Mouse (Mus musculus): ENCODE data around the gene Rnf10.
"Not testable (repeated sequence)": the region's sequence is repeated elsewhere in the genome, so short reads cannot be mapped to it uniquely, and the experiment has no call there.

The Rnf10 gene

GRCm38 (mm10) chr5:115272812-115273548 is at the start of gene Rnf10:
Gene Rnf10 (minus strand): TSS chr5:115272898.
- DNase-seq (ENCODE audit: low spot score in 2 of 2) = peak; percentile 96 to 97

DNA sequence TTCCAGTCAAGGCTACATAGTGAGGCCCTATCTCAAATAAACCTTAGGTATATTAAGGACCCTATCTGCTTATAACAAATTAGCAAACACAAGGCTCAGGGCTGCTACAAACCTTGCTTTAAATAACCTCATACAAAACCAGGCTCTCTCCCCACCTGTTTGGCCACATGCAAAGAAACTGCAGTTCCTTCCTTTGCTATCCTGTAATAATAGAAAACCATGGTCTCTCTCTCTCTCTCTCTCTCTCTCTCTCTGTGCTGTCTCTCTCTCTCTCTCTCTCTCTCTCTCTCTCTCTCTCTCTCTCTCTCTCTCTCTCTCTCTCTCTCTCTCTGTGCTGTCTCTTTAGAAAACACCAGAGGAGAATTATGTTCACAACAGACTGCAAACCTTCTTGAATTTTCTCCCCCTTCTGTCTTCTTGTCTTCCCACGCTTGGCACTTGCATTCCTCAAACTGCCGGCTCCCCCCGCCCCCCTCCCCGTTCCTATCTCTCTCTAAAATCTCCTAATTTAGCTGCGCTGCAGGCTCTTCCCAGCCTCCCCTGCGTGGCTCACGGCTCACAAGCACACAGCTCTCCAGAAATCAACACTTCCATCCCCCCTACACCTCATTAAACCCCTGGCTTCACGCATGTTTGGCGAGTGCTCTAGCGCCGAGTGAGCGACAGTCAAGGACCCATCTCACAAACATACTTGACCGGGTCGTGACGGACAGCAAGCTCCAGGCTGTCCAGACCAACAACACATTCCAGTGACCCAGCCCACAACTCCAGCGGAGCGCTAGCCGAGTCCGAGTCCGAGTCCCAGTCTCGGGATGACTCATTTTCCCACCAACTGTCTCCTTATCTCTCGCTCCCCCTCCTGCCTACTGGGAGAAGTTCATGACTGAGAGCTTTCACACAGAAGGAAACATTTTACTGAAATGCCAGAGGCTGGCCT is 46.6 kb upstream of the Rnf10 start:
- no peak for DNase-seq (ENCODE audit: low spot score in 2 of 2)

DNA sequence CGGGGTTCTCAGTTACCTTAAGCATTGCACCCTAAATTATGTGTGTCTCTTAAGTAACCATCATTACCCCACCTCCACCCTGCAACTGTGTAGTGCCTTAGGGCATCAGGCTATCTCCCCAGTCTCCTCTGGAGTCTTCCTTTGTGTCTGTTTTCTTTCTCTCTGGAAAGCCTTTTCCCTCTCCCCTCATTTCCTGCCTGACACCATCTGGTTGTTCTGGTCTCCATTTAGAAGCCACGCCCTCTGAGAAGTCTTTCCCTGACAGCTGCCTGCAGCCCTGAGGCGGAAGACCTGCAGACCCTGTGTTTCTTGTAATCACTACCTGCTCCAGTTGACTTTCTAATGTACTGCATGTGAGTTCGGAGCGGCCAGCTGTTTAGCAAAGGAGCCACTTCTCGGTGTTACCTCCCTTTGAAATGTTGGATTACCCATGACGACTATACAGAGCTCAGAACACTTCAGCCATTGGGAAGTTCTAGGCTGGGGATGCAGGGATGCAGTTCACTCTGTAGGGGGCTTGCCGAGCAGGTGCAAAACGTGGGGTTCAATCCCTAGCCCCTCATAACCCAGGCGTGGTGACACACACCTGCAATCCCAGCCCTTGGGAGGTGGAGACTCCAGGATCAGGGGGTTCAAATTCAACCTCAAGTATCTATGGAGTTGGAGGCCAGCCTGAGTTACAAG is 45.1 kb upstream of the Rnf10 start:
- no peak for DNase-seq (ENCODE audit: low spot score in 2 of 2)

DNA sequence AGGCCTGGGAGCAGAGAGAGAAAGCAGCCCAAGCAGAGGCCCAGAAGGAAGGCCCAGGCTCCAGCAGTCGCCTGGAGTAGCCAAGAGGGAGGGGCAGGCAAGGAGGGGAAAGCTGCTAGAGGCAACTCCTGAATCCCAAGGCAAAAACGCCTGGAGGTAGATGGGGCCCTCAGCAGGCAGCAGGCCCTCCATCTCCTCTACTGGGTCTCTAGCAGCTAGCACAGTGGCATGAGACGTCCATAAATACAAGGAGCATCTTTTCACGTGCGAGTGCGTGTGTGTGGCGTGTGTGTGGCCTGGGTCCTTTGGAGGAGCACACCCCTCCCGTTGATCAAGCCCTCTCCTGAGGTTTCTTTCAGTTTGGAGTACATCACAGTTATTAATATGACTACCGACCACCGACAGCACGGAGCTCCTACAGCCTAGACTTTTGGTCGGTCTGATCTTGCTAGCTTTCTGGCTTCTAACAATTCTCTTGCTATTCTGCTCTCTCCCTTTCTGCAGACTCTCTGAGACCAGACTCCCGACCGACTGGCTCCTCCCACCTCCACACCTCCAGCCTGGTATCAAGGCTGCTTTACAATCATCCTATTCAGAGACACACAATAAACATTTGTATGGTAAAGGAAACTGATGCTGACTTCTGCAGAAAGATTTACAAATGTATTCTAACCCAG is 44.4 kb upstream of the Rnf10 start:
- no peak for DNase-seq (ENCODE audit: low spot score in 2 of 2)

- DNase-seq (ENCODE audit: low spot score in 2 of 2) = peak in 1 of 2 experiments; percentile 11
Measured at GRCm38 (mm10) chr5:115313668-115313943, 40.9 kb upstream of the Rnf10 start.

GRCm38 (mm10) chr5:115312816-115313667 is 40.3 kb upstream of the Rnf10 start:
- DNase-seq (ENCODE audit: low spot score in 2 of 2) = no peak

DNA sequence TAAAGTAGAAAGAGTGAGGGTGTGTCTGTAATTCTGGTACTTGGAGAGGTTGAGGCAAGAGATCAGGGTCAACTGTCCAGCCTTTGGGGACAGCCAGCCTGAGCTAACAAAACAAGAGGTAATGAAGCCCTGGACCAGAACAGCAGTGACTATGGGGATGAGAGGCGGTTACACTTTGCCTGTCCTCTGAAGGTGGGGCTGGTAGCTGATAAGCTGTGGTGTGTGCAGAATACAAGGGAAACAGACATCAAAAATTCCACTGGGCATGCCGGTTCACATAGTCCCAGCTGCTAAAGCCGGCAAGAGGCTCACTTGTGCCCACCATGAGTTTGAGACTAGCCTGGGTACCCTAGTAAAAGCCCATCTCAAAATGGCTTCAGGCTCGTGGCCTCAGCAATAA is 39.7 kb upstream of the Rnf10 start:
- DNase-seq (ENCODE audit: low spot score in 2 of 2) = no peak

DNA sequence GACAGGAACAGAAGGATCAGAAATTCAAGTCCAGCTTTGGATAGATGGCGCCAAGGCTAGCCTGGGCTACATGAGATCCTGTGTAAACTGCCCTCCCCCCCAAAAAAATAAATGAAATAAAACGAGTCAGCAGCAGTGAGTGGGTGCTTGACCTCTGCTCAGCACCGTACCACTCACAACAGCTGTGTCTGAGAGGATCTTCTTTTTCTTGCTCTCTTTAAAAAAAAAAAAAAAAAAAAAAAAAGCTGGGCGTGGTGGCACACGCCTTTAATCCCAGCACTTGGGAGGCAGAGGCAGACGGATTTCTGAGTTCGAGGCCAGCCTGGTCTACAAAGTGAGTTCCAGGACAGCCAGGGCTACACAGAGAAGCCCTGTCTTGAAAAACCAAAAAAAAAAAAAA is 29.5 kb upstream of the Rnf10 start:
- not testable (repeated sequence) for DNase-seq (ENCODE audit: low spot score in 2 of 2)

DNA sequence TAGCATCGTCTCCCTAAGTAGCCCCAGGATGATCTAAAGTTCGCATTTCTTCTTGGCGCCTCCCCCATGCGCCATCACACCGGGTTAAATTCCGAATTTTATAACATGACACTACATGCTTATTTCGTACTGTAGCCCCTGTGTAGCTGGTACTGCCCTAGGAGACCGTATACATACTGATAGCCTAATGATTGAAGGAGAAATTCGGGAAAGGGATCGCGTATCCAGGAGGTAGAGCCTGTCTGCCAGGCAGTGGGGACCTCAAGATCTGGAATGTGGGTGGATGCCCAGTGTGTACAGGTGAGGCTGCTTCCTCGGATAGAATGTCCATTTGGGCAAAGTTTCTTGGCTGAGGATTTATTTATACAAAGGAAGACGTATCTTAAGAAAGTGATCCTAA is 28.9 kb upstream of the Rnf10 start:
- no peak for DNase-seq (ENCODE audit: low spot score in 2 of 2)

DNA sequence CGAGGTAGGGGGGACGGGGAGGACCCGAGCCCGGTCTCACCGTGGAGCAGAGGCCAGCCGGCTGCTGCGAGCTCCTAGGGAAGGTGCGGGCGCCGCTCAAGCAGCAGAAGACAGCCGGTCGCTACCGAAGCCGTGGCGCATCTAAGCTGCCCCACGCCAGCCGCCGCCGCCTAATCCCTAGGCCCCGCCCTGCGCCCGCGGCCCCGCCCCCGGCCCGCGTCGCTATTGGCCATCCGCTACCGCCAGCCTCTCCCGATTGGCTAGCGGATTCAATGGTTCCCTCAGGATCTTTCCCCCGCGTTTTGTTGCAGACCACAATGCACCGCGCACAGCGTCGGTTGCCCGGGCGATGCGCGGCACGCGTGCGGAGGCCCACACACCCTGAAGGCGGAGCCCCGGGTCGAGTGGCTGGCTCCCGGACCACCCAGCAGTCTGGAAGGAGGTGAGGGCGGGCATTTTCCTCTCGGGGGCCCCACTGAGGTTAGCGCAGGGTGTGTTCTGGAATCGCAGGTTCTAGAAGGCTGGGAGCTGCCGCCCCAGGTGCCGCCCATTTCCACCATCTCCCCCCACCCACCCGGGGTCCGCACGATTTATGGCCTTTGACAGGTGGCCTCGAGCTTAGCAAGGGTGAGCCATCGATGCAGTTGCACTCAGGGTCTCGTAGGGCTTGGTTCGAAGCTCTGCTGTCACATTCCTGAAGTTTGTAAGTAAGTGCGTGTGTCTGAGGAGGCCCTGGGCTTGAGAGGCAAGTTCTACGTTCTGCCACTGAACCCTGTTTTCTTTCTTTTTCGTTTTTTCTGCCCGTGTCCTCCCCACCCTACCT is 28.3 kb upstream of the Rnf10 start, which contains the start of gene Dynll1:
Dynll1 (minus strand) TSS at position 208 of the 823 bp plus-strand sequence.
- DNase-seq (ENCODE audit: low spot score in 2 of 2) = peak; percentile 99

DNA sequence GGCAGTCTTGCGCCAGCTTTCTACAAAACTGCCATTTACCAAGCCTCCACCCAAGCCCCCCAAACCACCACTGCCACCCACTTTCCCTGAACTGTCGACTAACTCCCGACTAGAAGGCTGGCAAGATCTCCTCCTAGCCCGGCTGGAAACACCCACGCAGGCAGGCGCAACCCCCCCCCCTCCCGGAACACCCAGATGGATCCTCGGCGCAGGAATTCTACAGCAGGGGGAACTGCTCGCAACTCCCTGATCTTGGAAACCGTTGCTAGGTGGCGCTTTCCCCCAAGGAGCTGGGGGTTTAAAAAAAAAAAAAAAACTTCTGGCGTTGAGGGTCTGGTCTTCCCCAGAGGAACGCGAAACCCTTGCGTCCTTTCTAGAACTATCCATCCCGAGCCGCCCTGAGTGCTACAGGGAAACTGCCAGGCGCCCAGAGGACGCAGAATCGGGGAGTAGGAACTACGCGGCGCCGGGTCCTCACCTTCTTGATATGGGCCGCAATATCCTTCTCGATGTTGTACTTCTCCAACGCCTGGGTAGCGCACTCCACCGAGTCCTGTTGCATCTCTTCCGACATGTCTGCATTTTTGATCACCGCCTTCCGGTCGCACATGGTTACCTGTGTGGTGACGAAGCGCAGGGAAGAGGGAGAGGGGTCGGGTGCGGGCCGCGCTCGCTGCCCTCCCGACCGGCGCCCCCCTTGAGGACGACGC is 27.5 kb upstream of the Rnf10 start:
- no peak for DNase-seq (ENCODE audit: low spot score in 2 of 2)

GRCm38 (mm10) chr5:115296347-115296746 is 23.6 kb upstream of the Rnf10 start:
- DNase-seq (ENCODE audit: low spot score in 2 of 2) = no peak

DNA sequence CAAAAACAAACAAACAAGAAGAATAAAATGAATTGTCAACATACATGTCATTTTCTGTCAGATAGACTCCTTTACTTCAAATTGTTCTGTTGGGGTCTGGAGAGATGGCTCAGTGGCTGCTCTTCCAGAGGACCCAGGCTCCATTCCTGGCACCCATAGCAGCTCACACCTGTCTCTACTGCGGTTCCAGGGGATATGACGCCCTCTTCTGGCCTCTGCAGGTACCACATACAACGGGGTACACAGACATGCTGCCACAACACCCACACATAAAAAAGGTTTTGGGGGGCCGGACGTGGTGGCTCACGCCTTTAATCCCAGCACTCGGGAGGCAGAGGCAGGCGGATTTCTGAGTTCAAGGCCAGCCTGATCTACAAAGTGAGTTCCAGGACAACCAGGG is 21.5 kb upstream of the Rnf10 start:
- DNase-seq (ENCODE audit: low spot score in 2 of 2) = no peak

- no peak for DNase-seq (ENCODE audit: low spot score in 2 of 2)
Measured at GRCm38 (mm10) chr5:115284735-115285134, 12.0 kb upstream of the Rnf10 start.

GRCm38 (mm10) chr5:115280050-115280687 is 7.5 kb upstream of the Rnf10 start:
- no peak for DNase-seq (ENCODE audit: low spot score in 2 of 2)

DNA sequence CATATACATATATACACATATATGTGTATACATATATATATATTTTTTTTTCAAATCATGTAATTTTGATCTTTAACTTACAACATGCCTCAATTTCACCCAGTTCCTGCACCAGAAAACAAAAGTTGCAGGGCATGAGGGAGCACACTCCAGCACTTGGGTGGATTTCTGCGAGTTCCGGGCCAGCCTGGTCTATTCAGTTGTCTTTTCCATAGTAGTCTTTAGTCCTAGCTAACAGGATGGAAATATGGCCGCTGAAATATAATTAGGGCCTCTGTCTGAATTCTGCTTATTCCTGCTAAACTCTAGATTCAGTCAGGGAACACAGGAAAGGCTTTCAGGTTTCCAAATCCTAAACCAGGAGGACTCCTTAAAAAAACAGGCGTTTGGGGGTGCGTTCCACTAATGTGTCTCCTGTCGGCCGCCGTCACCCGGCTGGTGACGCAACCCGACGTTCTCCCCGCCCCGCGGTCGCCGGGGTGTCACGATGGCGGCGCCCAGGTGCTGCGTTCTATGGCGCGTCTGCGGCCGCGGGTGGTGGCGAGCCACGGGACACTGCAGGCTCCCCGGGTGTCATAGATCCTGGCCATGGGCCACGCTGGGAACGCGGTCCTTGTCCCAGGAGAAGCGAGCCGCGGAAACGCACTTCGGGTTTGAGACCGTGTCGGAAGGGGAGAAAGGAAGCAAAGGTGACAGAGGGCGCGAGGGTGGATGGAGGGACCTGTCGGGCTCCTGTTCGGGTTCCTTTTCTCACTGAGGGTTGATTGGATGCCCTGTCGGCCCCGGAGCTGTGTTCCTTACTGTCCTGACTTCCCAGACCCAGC is 6.7 kb upstream of the Rnf10 start, which contains the start of gene Coq5:
Coq5 (plus strand) TSS at position 441 of the 824 bp plus-strand sequence.
- peak; percentile 73 to 82 for DNase-seq (ENCODE audit: low spot score in 2 of 2)

DNA sequence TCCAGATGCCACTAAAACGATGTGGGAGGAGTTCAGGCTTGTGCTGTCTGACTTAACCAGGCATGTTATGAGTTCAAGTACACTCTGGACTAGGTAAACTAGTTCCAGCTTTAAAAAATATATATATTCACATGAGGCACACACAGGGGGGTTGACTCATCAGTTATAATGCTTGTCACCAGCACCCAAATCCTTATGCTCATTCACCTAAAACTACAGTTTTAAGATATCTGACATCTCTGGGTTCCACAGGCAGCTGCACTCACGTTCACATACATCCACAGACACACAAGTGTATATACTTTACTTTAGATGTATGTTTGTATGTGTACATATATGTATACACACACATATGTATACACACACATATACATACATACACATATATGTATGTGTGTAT is 6.1 kb upstream of the Rnf10 start:
- no peak for DNase-seq (ENCODE audit: low spot score in 2 of 2)

DNA sequence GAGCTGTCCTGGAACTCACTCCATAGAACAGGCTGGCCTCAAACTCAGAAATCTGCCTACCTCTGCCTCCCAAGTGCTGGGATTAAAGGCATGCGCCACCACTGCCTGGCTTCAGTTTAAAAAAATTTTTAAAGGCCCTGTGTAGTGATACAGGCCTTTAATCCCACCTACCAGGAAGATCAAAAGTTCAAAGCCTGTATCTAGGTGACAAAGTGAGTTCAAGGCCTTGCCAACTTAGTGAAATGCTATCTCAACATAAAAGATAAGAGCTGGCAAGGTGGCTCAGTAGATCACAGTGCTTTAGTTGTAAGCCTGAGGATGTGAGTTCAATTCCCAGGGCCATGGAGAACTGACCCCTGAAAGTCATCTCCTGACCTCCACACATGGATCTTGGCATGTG is 5.4 kb upstream of the Rnf10 start:
- no peak for DNase-seq (ENCODE audit: low spot score in 2 of 2)

All from natural killer cell, adult 2 months (primary cell).